Mouse (Mus musculus): ENCODE results near the gene Fam149a. TPM values are rescaled to one million over a fixed set of nuclear protein-coding genes. Genes with fewer than 3 reads are reported as not detected.

The Fam149a gene
- 13.1 and 13.8 TPM in 2 replicates for polyA plus RNA-seq (2016; fragmentation: Nextera tagmentation; extraction: Ambion mirVana)

DNA sequence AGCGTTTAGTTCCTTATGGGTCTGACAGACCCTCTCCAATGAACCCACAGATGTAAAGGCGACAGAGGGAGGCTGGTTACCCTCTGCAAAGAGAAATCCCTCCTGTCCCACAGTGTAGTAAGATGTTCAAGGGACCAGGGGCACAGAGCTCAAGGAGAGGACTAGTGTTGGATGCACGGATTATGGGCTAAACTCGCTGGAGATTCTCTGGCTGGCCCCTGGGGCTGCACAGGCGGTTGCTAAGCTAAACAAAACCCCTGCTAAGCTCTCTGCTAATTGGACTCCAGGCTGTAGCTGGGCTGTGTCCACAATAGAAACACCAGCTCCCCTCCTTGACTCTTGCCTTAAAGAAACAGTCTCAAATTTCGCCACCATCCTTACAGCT is at the start of gene Fam149a:
TSS of gene Fam149a (minus strand) at position 329 of the 385 bp plus-strand sequence.
- WGBS = 1% methylated on average over 6 of the region's 6 CpGs
- Histone ChIP-seq H3K4me1 (peaks cover 17% of the 10 kb centered on the region), H3K4me3 (peak within 1 kb of the TSS; percentile 62), H3K27ac (replicated peaks) (peak within 1 kb of the TSS; percentile 65), H3K27me3 (replicated peaks; ENCODE audit: low read depth, poor library complexity, severe bottlenecking) (peaks cover 36% of the 10 kb centered on the region), H3K36me3 (replicated peaks) (no peaks in the 10 kb centered on the region), H3K9me3 (no peaks in the 10 kb centered on the region)
- DNase-seq (ENCODE audit: low spot score) = peak; percentile 66

DNA sequence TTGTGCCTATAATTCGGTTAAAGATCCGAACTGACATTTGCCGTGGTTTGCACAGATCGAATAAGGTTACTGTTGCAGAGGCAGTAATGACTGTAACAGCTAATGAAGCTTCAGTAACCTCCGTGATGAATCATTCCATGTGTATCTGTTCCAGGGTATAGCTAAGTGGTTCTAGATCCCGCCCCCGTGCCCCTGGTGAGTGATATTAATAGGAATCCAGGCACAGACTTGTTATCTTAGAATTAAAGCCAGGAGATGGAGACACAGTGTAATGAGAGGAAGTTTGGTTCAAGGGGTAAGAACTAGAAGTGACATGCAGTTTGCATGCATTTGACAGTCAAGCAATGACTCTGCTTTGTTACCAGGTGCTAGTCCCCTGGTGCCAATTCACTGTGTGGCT is 38.1 kb upstream of the Fam149a start:
- Histone ChIP-seq H3K27ac (replicated peaks) (no peak overlapping the region), H3K9me3 (no peaks in the 10 kb centered on the region), H3K4me1 (no peaks in the 10 kb centered on the region), H3K36me3 (replicated peaks) (no peaks in the 10 kb centered on the region), H3K27me3 (replicated peaks; ENCODE audit: low read depth, poor library complexity, severe bottlenecking) (no peaks in the 10 kb centered on the region), H3K4me3 (no peak overlapping the region)
- no peak for DNase-seq (ENCODE audit: low spot score)
- WGBS = 93% methylated on average over 7 of the region's 7 CpGs

DNA sequence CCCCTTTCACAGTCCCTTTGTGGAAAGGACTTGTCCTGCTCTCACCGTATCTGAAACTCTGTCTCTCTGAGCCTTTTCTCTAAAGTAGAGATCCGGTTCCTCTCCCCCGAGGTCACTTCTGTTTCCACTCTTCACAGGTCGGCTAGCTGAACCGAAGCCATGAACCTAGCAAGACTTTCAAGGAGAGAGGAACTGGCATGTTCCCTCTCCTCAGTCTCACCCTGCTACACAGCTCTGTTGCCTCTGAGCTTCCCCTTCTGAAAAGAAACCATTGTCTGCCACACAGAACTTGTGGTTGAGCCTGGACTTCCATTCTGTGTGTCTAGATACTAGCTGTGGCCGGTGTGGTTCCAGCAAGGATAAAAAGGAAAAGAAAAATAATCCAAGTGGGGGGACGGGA is 32.9 kb upstream of the Fam149a start:
- DNase-seq (ENCODE audit: low spot score) = no peak
- Histone ChIP-seq H3K9me3 (no peaks in the 10 kb centered on the region), H3K27me3 (replicated peaks; ENCODE audit: low read depth, poor library complexity, severe bottlenecking) (no peaks in the 10 kb centered on the region), H3K36me3 (replicated peaks) (no peaks in the 10 kb centered on the region), H3K4me1 (peaks cover 7% of the 10 kb centered on the region), H3K27ac (replicated peaks) (no peak overlapping the region), H3K4me3 (no peak overlapping the region)
- WGBS = 74% methylated on average over 7 of the region's 7 CpGs

DNA sequence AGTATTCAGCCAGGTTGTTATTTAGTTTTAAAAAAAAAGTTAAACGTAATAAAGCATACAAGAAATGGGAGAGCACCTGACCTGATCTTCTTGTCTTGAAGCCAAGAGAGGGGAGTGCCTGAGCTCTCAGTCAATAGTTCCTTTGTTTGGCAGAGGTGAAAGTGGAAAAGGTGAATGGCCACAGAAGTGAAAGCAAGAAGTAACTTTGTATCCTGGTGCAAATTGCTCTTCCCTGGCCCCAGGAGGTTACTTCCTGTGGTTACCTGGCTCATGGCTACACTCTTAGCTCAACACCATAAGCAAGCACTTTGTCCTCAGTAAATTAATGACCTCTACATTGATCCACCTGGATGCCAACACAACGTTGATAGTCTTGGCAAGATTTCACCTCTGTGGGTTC is 28.8 kb upstream of the Fam149a start, which contains the start of gene Tlr3:
TSS of gene Tlr3 (minus strand) at position 199 of the 400 bp plus-strand sequence.
- 61% methylated on average over 2 of the region's 2 CpGs for WGBS
- H3K27me3 ChIP-seq (replicated peaks; ENCODE audit: low read depth, poor library complexity, severe bottlenecking) = no peaks in the 10 kb centered on the region
- H3K36me3 ChIP-seq (replicated peaks) = no peaks in the 10 kb centered on the region
- DNase-seq (ENCODE audit: low spot score) = no peak
- H3K4me3 ChIP-seq = peak within 1 kb of the TSS; percentile 50
- peaks cover 7% of the 10 kb centered on the region for H3K4me1 ChIP-seq
- no peaks in the 10 kb centered on the region for H3K9me3 ChIP-seq
- peak within 1 kb of the TSS; percentile 71 for H3K27ac ChIP-seq (replicated peaks)

DNA sequence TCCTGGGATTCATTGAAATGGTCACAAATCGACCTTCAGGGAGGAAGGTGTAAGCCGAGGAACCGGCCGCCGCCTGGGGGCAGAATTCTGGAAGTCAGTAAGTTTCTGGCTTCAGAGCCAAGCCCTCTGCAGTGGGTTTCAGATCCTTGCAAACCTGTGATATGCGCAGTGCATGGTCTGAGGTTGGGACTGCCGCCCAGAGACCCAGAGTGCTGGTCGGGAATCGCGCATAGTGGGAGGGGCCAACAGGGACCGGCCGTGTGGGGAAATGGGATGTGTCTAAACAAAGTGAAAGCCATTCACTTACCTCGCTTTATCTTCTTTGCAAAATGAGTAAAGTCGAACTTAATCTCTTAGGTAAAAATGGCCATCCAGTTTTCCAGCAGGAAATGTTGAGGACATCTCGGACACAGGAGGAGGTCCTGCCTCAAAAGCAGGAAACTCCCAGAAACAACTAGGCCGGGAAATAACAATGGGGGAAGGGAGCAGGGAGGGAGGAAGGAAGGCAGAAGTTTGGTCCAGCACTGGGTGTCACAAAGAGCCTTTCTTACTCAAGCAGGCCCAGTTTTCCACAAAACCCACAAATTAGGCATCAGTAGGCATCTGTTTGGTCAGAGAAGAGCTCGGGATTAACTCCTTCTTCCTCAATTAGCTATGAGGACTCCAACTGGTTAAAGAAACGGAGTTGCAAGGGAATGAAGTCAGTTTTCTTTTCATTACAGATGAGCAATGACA is 28.2 kb upstream of the Fam149a start:
- WGBS = 7% methylated on average over 18 of the region's 18 CpGs

DNA sequence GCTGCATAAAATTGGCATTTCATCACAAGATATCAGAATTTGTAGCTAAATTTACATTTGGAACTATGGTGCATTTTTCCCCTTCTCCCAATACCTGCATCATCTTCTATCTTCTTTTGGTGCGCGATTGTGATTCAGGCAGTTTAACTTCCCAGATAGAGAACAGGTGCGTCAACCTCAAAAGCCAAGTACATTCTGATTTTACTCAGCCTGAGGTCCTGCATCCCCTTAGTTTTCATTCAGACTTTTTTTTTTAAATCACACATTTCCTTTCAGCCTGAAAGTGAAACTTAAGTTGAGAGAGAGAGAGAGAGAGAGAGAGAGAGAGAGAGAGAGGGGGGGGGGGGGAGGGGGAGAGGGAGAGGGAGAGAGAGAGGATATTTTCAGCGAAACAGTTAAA is 27.6 kb upstream of the Fam149a start:
- H3K27me3 ChIP-seq (replicated peaks; ENCODE audit: low read depth, poor library complexity, severe bottlenecking) = no peaks in the 10 kb centered on the region
- 46% methylated on average over 4 of the region's 4 CpGs for WGBS
- H3K4me3 ChIP-seq = peak overlapping the region; percentile 50
- H3K9me3 ChIP-seq = no peaks in the 10 kb centered on the region
- DNase-seq (ENCODE audit: low spot score) = no peak
- H3K4me1 ChIP-seq = peaks cover 7% of the 10 kb centered on the region
- peak overlapping the region; percentile 71; the same call in 1 of the 2 replicates for H3K27ac ChIP-seq (replicated peaks)
- H3K36me3 ChIP-seq (replicated peaks) = no peaks in the 10 kb centered on the region

More for the DNA sequence above, 28.2 kb upstream of the Fam149a start:
- DNase-seq (ENCODE audit: low spot score) = peak; percentile 75
- no peaks in the 10 kb centered on the region for H3K9me3 ChIP-seq
- H3K36me3 ChIP-seq (replicated peaks) = no peaks in the 10 kb centered on the region
- peak overlapping the region; percentile 50 for H3K4me3 ChIP-seq
- peak overlapping the region; percentile 71 for H3K27ac ChIP-seq (replicated peaks)
- H3K4me1 ChIP-seq = peaks cover 7% of the 10 kb centered on the region
- no peaks in the 10 kb centered on the region for H3K27me3 ChIP-seq (replicated peaks; ENCODE audit: low read depth, poor library complexity, severe bottlenecking)

DNA sequence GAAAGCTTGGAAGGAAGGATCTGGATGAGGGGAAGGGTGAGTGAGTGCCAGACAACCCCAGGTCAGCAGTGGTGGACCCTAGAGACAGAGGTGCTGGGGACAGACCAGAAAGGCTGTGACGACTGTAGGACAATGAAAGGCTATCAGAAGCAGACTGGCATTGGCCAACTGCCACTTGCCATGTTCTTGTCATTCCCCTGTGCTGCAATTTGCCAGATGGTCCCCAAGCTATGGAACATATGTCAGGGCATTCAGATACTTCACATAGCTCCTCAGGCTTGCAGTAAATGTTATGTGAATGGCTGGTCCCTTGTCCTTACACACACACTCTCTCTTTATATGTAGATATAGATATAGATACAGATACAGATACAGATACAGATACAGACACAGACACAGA is 1.2 kb upstream of the Fam149a start:
- WGBS = 73% methylated on average over 1 of the region's 1 CpGs
- H3K27ac ChIP-seq (replicated peaks) = no peak overlapping the region
- DNase-seq (ENCODE audit: low spot score) = no peak
- H3K27me3 ChIP-seq (replicated peaks; ENCODE audit: low read depth, poor library complexity, severe bottlenecking) = peaks cover 36% of the 10 kb centered on the region
- peaks cover 17% of the 10 kb centered on the region for H3K4me1 ChIP-seq
- H3K4me3 ChIP-seq = no peak overlapping the region
- no peaks in the 10 kb centered on the region for H3K9me3 ChIP-seq
- no peaks in the 10 kb centered on the region for H3K36me3 ChIP-seq (replicated peaks)

DNA sequence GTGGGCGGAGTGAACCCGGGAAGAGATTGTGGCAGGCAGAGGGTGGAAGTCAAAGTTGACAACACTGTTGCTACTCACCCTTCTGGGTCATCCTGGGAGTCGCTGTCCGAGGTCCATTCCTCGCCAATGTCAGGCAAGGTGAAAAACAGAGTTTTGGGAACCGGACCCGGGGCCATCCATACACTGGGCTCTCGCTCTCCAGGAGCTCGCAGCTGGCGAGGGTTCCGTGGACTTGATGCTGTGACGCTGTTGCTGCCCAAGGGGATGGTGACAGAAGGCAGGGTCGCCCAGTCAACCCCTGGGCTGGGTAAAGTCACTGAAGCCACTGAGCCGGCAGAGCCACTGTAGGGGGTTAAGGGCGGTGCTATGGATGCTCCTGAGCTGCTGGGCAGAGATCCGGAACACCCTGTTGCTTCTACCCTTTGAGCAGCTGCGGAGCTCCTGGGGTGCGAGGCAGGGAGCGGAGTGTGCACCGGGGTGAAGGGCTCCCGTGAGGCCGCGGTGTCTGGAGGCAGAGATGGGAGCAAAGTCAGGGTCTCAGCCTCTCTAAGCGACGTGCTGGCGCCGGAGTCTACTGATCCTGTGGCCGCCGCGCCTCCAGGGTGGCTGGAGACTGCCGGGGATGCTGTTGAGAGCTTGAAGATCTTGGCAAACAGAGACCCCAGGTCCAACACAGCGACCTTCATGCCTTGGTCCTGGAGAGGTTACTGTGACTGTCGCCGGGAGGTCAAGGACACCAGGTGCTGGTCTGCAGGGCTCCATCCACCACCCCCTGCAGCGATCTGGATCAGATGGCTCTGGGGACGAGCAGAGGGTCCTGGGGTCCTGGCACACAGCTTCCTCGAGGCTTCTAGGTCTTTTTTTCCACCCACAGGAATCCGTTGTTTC is 772 bp downstream of the Fam149a start:
- H3K27ac ChIP-seq (replicated peaks) = peak overlapping the region; percentile 65
- 2% methylated on average over 38 of the region's 38 CpGs for WGBS

DNA sequence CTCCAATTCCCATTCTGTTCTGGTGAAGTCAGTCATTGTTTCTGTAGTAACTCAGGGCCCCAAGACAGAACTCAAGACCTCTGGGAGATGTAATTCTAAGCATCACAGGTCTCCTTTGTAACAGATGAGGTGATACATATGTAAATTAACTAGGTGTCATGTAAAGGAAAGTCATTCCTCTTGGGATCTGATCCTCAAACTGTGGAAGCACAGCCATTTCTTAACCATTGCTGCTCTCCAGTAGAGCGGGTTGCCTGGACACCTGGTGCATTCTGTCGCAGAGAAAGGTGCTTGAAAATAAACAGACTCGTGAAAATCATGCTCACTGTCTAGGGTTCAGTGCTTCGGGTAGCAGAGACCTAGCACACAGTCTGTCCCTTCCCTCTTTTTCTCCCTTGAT is 1.5 kb downstream of the Fam149a start:
- H3K4me1 ChIP-seq = peaks cover 17% of the 10 kb centered on the region
- WGBS = 11% methylated on average over 4 of the region's 4 CpGs
- H3K27ac ChIP-seq (replicated peaks) = no peak overlapping the region
- peak overlapping the region; percentile 62 for H3K4me3 ChIP-seq
- peaks cover 36% of the 10 kb centered on the region for H3K27me3 ChIP-seq (replicated peaks; ENCODE audit: low read depth, poor library complexity, severe bottlenecking)
- no peak for DNase-seq (ENCODE audit: low spot score)
- H3K36me3 ChIP-seq (replicated peaks) = no peaks in the 10 kb centered on the region
- H3K9me3 ChIP-seq = no peaks in the 10 kb centered on the region

More for the DNA sequence above, 772 bp downstream of the Fam149a start:
- H3K9me3 ChIP-seq = no peaks in the 10 kb centered on the region
- H3K4me1 ChIP-seq = peaks cover 17% of the 10 kb centered on the region
- peaks cover 36% of the 10 kb centered on the region for H3K27me3 ChIP-seq (replicated peaks; ENCODE audit: low read depth, poor library complexity, severe bottlenecking)
- H3K36me3 ChIP-seq (replicated peaks) = no peaks in the 10 kb centered on the region
- peak overlapping the region; percentile 62 for H3K4me3 ChIP-seq
- DNase-seq (ENCODE audit: low spot score) = peak; percentile 39

DNA sequence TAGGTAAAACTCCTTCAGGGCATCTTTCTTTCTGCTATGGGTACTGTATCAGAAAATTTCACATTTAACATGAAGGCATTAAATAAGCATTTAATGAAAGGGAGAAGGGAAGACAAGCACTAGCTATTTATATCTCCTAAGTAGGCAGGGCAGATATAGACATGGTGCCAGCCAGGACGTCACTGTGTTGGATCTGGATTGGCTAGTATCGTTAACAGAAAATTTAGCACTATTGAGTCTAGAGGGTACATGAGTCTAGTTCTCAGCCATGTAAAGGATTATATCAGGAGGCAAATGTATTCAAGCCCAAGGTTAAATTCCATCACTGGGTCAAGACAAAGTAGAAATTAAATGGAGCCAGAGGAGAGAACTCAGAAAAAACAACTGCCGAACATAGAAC is 8.0 kb downstream of the Fam149a start:
- Histone ChIP-seq H3K36me3 (replicated peaks) (no peaks in the 10 kb centered on the region), H3K4me3 (no peak overlapping the region), H3K27me3 (replicated peaks; ENCODE audit: low read depth, poor library complexity, severe bottlenecking) (no peaks in the 10 kb centered on the region), H3K4me1 (no peaks in the 10 kb centered on the region), H3K9me3 (no peaks in the 10 kb centered on the region), H3K27ac (replicated peaks) (no peak overlapping the region)
- 85% methylated on average over 3 of the region's 3 CpGs for WGBS
- DNase-seq (ENCODE audit: low spot score) = no peak

DNA sequence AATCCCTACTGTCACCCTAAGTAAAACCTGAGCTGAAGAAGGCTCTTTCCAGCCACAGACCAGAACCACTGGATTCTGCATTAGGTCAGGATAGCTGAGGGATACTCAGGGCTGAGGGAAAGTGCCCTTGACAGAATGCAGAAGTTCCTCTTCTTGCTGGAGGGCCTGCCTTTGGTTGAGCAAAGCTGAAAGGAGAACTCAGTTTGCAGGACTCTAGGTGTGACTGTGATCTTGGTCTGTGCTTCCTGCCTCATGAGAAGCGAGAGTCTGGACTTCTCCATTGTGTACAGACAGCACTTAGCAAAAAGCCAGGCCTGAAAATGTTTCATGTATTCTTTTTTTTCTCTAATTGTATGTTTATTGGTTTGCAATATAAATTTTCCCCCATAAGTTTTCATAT is 14.9 kb downstream of the Fam149a start:
- 85% methylated on average over 1 of the region's 1 CpGs for WGBS
- H3K9me3 ChIP-seq = no peaks in the 10 kb centered on the region
- no peaks in the 10 kb centered on the region for H3K4me1 ChIP-seq
- H3K27ac ChIP-seq (replicated peaks) = no peak overlapping the region
- H3K4me3 ChIP-seq = no peak overlapping the region
- no peaks in the 10 kb centered on the region for H3K36me3 ChIP-seq (replicated peaks)
- no peak for DNase-seq (ENCODE audit: low spot score)
- no peaks in the 10 kb centered on the region for H3K27me3 ChIP-seq (replicated peaks; ENCODE audit: low read depth, poor library complexity, severe bottlenecking)

DNA sequence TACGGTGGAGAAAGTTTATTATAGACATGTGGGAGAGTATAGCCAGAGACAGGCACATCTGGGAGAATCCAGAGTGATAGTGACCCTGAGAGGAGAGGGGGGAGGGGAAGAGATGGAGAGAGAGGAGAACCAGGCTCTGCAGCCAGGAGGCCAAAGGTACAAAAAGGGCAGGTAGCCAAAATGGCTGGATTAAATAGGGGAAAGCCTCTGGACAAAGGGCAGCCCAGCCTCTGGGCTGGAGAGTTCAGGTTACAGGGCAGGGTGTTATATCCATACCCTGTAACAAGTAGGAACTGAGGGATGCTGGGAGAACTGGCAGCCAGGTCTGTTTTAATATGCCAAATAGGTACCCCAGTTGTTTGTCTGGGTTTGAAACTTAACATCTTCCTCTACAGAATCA is 18.9 kb downstream of the Fam149a start:
- H3K9me3 ChIP-seq = no peaks in the 10 kb centered on the region
- H3K36me3 ChIP-seq (replicated peaks) = no peaks in the 10 kb centered on the region
- H3K4me1 ChIP-seq = peaks cover 7% of the 10 kb centered on the region
- no peak overlapping the region for H3K4me3 ChIP-seq
- H3K27ac ChIP-seq (replicated peaks) = no peak overlapping the region
- DNase-seq (ENCODE audit: low spot score) = no peak
- H3K27me3 ChIP-seq (replicated peaks; ENCODE audit: low read depth, poor library complexity, severe bottlenecking) = no peaks in the 10 kb centered on the region
- 73% methylated on average over 1 of the region's 1 CpGs for WGBS
